Mouse (Mus musculus): ENCODE data around the gene Cxcl5. TPM values are rescaled to one million over a fixed set of nuclear protein-coding genes. Genes with fewer than 3 reads are reported as not detected.
A peak's percentile ranks its signal among the peaks of the same experiment; 100 is the strongest.

Gene Cxcl5
- total and polyA plus RNA-seq, 2 experiments from 2014 or later = 0.28 TPM; not detected in 1

DNA sequence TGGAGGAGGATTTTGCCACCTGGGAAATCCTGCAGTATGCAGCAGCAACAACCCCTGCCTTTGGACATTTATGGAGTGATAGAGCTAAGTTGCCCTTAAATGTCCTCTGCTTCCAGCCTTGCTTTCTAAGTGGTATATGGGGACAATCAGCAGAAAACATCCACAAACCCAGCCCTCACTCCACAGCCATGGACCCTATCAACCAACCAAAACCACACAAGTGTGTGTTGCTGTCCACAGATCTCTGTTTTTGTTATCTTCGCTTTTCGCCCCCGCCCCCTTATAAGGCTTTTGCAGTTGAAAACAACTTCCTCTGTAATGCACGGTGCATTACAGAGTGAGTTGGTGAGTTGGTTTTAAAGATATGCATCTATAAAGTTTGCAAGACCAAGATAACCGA, 16.4 kb downstream of the Cxcl5 start:
- no peak overlapping the region for H3K4me2 ChIP-seq (ENCODE audit: low read depth, low read length, poor library complexity, severe bottlenecking)
- H3K4me3 ChIP-seq (ENCODE audit: low read depth, low read length) = no peak overlapping the region
- H3K27ac ChIP-seq (ENCODE audit: low read depth, low read length) = no peak overlapping the region
- H3K4me1 ChIP-seq (ENCODE audit: insufficient read depth, low read length) = no peaks in the 10 kb centered on the region
- H3K27me3 ChIP-seq (ENCODE audit: insufficient read depth, low read length) = no peaks in the 10 kb centered on the region
- no peaks in the 10 kb centered on the region for H3K36me3 ChIP-seq (ENCODE audit: insufficient read depth, low read length)
- no peak overlapping the region for H3K9ac ChIP-seq (replicated peaks; ENCODE audit: low read length, poor library complexity, severe bottlenecking)
- no peak for DNase-seq (ENCODE audit: low spot score)
- H3K9me3 ChIP-seq (ENCODE audit: low read length) = no peaks in the 10 kb centered on the region
- no peak for ATAC-seq (ENCODE audit: low FRiP score)
- no peak for TF ChIP-seq CTCF (IDR thresholded peaks at IDR 0.05)
- WGBS = 93% methylated on average over 5 of the region's 5 CpGs

DNA sequence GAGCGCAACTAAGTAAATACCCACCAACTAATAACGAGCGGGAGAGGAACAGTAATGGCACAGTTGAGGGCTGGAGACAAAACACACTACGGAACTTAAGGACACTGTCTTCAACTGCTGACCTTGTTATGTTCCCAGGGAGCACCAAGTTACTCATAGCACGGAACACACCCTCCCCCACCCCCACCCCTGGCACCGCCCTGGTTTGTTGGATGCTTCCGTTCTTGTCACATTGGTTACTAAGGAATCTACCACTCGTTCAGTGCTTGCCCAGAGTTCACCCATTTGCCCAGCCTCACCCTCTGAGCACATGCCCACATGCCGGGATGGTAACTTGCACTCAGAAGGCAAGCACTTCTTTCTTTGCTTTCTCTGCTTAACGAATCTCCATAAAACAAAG, 18.5 kb downstream of the Cxcl5 start:
- Histone ChIP-seq H3K9me3 (ENCODE audit: low read length) (no peaks in the 10 kb centered on the region), H3K27me3 (ENCODE audit: insufficient read depth, low read length) (no peaks in the 10 kb centered on the region), H3K4me1 (ENCODE audit: insufficient read depth, low read length) (no peaks in the 10 kb centered on the region), H3K36me3 (ENCODE audit: insufficient read depth, low read length) (no peaks in the 10 kb centered on the region), H3K27ac (ENCODE audit: low read depth, low read length) (no peak overlapping the region), H3K4me3 (ENCODE audit: low read depth, low read length) (no peak overlapping the region), H3K9ac (replicated peaks; ENCODE audit: low read length, poor library complexity, severe bottlenecking) (no peak overlapping the region), H3K4me2 (ENCODE audit: low read depth, low read length, poor library complexity, severe bottlenecking) (no peak overlapping the region)
- ATAC-seq (ENCODE audit: low FRiP score) = no peak
- no peak for DNase-seq (ENCODE audit: low spot score)
- 86% methylated on average over 10 of the region's 10 CpGs for WGBS
- TF ChIP-seq CTCF (IDR thresholded peaks at IDR 0.05) = no peak

DNA sequence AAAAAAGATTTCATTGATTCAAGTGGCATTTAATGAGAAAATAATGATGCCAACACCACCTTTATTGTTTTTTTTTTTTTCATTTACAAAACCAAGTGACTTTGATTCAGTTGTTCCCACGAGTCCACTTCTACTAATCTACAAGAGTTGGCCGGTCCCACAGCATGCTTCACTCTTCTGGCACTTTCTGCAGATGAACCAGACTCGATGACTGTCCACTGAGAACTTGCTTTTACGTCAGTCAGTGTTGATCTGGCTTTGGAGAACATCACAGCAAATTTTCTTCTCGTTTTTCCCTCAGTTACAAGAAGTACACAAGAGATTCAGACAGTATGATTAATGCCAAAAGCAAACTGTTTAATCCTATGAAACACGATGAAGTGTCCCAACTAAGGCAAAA, 19.7 kb downstream of the Cxcl5 start:
- no peak for ATAC-seq (ENCODE audit: low FRiP score)
- 83% methylated on average over 6 of the region's 6 CpGs for WGBS
- no peak for TF ChIP-seq CTCF (IDR thresholded peaks at IDR 0.05)

DNA sequence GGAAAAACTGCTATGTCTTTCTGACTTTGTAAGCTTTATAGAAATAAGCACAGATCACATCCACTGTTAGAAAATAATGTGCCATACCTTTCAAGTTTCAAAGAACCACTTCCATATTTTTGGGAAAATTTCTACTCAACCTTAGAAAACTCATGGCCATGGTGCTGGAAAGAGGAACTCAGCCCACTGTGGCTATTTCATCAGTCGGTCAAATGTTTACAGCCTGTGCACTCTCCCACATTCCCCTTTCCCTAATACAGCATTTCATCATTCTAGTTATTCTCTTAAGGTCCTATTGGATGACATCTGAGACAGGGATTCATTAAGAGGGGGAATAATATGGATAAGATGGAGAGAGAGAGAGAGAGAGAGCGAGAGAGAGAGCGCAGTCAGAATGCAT, 24.5 kb downstream of the Cxcl5 start:
- Histone ChIP-seq H3K9me3 (ENCODE audit: low read length) (no peaks in the 10 kb centered on the region), H3K9ac (replicated peaks; ENCODE audit: low read length, poor library complexity, severe bottlenecking) (no peak overlapping the region), H3K4me2 (ENCODE audit: low read depth, low read length, poor library complexity, severe bottlenecking) (no peak overlapping the region), H3K36me3 (ENCODE audit: insufficient read depth, low read length) (no peaks in the 10 kb centered on the region), H3K27ac (ENCODE audit: low read depth, low read length) (no peak overlapping the region), H3K27me3 (ENCODE audit: insufficient read depth, low read length) (no peaks in the 10 kb centered on the region), H3K4me3 (ENCODE audit: low read depth, low read length) (no peak overlapping the region), H3K4me1 (ENCODE audit: insufficient read depth, low read length) (peaks cover 3% of the 10 kb centered on the region)
- 89% methylated on average over 3 of the region's 3 CpGs for WGBS
- ATAC-seq (ENCODE audit: low FRiP score) (no peak), DNase-seq (ENCODE audit: low spot score) (no peak)
- TF ChIP-seq CTCF (IDR thresholded peaks at IDR 0.05) = no peak

More for the DNA sequence above, 19.7 kb downstream of the Cxcl5 start:
- no peak overlapping the region for H3K4me2 ChIP-seq (ENCODE audit: low read depth, low read length, poor library complexity, severe bottlenecking)
- no peak overlapping the region for H3K27ac ChIP-seq (ENCODE audit: low read depth, low read length)
- H3K9ac ChIP-seq (replicated peaks; ENCODE audit: low read length, poor library complexity, severe bottlenecking) = no peak overlapping the region
- H3K4me3 ChIP-seq (ENCODE audit: low read depth, low read length) = no peak overlapping the region
- no peaks in the 10 kb centered on the region for H3K9me3 ChIP-seq (ENCODE audit: low read length)
- no peaks in the 10 kb centered on the region for H3K36me3 ChIP-seq (ENCODE audit: insufficient read depth, low read length)
- H3K27me3 ChIP-seq (ENCODE audit: insufficient read depth, low read length) = no peaks in the 10 kb centered on the region
- DNase-seq (ENCODE audit: low spot score) = no peak
- H3K4me1 ChIP-seq (ENCODE audit: insufficient read depth, low read length) = no peaks in the 10 kb centered on the region

DNA sequence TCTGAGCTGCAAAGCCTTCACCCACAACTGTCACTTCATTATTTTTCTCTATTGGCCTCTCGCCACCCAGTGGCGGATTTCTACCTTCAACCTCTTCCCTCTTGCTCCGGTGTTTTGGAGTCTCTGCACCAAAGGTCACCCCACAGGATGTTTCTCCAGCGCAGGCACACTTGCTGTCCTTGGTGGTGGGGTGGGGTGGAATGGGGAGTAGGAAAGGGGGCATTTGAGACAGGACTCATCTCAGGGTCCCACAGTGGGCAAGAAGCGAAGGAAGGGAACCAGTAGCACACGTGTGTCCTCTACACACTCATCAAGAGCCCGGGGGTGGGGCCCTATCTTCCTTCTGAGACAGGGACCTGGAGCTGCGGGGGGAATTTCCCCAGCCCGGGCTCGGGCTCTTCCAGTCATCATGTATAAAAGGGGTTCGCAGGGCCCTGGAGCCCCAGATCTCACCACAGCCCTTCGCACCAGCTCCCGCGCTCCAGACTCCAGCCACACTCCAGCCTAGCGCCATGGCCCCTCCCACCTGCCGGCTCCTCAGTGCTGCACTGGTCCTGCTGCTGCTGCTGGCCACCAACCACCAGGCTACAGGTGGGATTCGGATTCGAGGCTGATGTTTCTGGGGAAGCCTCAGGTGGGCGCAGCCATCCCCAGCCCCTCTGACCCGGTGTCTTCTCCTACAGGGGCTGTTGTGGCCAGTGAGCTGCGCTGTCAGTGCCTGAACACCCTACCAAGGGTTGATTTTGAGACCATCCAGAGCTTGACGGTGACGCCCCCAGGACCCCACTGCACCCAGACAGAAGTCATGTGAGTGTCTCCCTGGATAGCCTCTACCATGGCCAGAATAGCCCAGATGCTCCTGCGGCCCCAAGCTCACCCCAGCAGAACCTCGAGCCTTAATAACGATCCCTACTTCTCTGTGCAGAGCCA, 26.8 kb downstream of the Cxcl5 start, which contains the start of gene Cxcl3:
Cxcl3 (plus strand) TSS at position 445 of the 930 bp plus-strand sequence.
- Histone ChIP-seq H3K4me3 (ENCODE audit: low read depth, low read length) (peak within 1 kb of the TSS; percentile 36), H3K9ac (replicated peaks; ENCODE audit: low read length, poor library complexity, severe bottlenecking) (peak within 1 kb of the TSS; percentile 46), H3K27ac (ENCODE audit: low read depth, low read length) (no peak within 1 kb of the TSS), H3K36me3 (ENCODE audit: insufficient read depth, low read length) (no peaks in the 10 kb centered on the region), H3K4me2 (ENCODE audit: low read depth, low read length, poor library complexity, severe bottlenecking) (peak within 1 kb of the TSS; percentile 82), H3K27me3 (ENCODE audit: insufficient read depth, low read length) (no peaks in the 10 kb centered on the region), H3K4me1 (ENCODE audit: insufficient read depth, low read length) (peaks cover 3% of the 10 kb centered on the region), H3K9me3 (ENCODE audit: low read length) (no peaks in the 10 kb centered on the region)
- DNase-seq (ENCODE audit: low spot score) (peak; percentile 60), ATAC-seq (ENCODE audit: low FRiP score) (peak; percentile 85)
- WGBS = 19% methylated on average over 24 of the region's 26 CpGs
- peak; percentile 72 for TF ChIP-seq CTCF (IDR thresholded peaks at IDR 0.05)

DNA sequence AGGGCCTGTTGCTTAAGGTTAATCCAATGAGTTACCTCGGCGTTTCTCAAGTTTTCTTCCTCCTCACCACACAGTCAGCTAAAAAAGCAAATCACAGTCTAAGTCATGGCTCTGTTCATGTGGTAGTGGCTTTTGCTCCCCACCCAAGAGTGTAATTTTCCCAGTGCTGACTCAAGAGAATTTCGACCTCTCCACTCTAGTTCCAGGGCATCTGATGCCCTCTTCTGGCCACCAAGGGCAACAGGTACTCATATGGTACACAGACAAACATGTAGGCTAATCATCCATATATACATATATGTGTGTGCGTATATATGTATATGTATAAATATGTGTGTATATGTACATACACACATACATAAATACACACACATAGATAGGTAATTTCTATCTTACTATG, 29.0 kb downstream of the Cxcl5 start:
- WGBS = 78% methylated on average over 4 of the region's 4 CpGs
- DNase-seq (ENCODE audit: low spot score) (peak; percentile 23), ATAC-seq (ENCODE audit: low FRiP score) (no peak)
- no peak overlapping the region for H3K9ac ChIP-seq (replicated peaks; ENCODE audit: low read length, poor library complexity, severe bottlenecking)
- no peak overlapping the region for H3K4me3 ChIP-seq (ENCODE audit: low read depth, low read length)
- TF ChIP-seq CTCF (IDR thresholded peaks at IDR 0.05) = peak; percentile 49
- no peaks in the 10 kb centered on the region for H3K36me3 ChIP-seq (ENCODE audit: insufficient read depth, low read length)
- H3K9me3 ChIP-seq (ENCODE audit: low read length) = no peaks in the 10 kb centered on the region
- peaks cover 3% of the 10 kb centered on the region for H3K4me1 ChIP-seq (ENCODE audit: insufficient read depth, low read length)
- no peak overlapping the region for H3K4me2 ChIP-seq (ENCODE audit: low read depth, low read length, poor library complexity, severe bottlenecking)
- no peaks in the 10 kb centered on the region for H3K27me3 ChIP-seq (ENCODE audit: insufficient read depth, low read length)
- no peak overlapping the region for H3K27ac ChIP-seq (ENCODE audit: low read depth, low read length)

Measured in midbrain, postnatal 0 days (tissue).